Mouse (Mus musculus) embryonic facial prominence, embryonic 12.5 days (tissue): ENCODE results near the gene Slamf8. TPM values are rescaled to one million over a fixed set of nuclear protein-coding genes. Genes with fewer than 3 reads are reported as not detected.

Source experiments
- ATAC-seq: fragments of 200-750 bp; cut with Nextera tagmentation; 2 replicates; pipeline ENCODE4 v1.8.0; 2017; ENCODE audit not compliant: insufficient number of reproducible peaks, insufficient read depth, low FRiP score, low TSS enrichment
- H3K27ac ChIP-seq: fragments of 300-500 bp; sonication (generic); 2 replicates; pipeline ENCODE4 v1.5.1; 2016; ENCODE audit warnings: mild to moderate bottlenecking
- H3K27me3 ChIP-seq: fragments of 300-500 bp; sonication (generic); 2 replicates; pipeline ENCODE4 v1.6.1; 2016; ENCODE audit warnings: mild to moderate bottlenecking, moderate library complexity
- H3K36me3 ChIP-seq: fragments of 300-500 bp; sonication (generic); 2 replicates; pipeline ENCODE4 v1.6.1; 2016; ENCODE audit warnings: mild to moderate bottlenecking
- H3K4me1 ChIP-seq: fragments of 300-500 bp; sonication (generic); 2 replicates; pipeline ENCODE4 v1.6.1; 2016
- H3K4me2 ChIP-seq: fragments of 300-500 bp; sonication (generic); replicated peaks from 2 replicates; pipeline ENCODE4 v1.6.1; 2016; ENCODE audit warnings: mild to moderate bottlenecking, moderate library complexity
- H3K4me3 ChIP-seq: fragments of 300-500 bp; sonication (generic); 2 replicates; pipeline ENCODE4 v1.5.1; 2016; ENCODE audit warnings: mild to moderate bottlenecking
- H3K9ac ChIP-seq: fragments of 300-500 bp; sonication (generic); 2 replicates; pipeline ENCODE4 v1.6.1; 2016; ENCODE audit warnings: mild to moderate bottlenecking, moderate library complexity
- H3K9me3 ChIP-seq: fragments of 300-500 bp; sonication (generic); 2 replicates; pipeline ENCODE4 v1.6.1; 2016; ENCODE audit warnings: mild to moderate bottlenecking, moderate library complexity
- WGBS: fragments of 180-500 bp; shearing (Covaris S2); methylation state at CpG from one replicate; pipeline ENCODE4 v1.1.7; 2016; 5-methylcytosine and 5-hydroxymethylcytosine counted together
- polyA plus RNA-seq: library from polyadenylated mRNA; unstranded; fragments of >200 nt; fragmentation: Nextera tagmentation; extraction: Ambion mirVana; gene quantifications from 2 replicates; pipeline ENCODE4 v1.2.1, GENCODE M21; 2016

Slamf8 gene
- polyA plus RNA-seq: not detected in 2 replicates

DNA sequence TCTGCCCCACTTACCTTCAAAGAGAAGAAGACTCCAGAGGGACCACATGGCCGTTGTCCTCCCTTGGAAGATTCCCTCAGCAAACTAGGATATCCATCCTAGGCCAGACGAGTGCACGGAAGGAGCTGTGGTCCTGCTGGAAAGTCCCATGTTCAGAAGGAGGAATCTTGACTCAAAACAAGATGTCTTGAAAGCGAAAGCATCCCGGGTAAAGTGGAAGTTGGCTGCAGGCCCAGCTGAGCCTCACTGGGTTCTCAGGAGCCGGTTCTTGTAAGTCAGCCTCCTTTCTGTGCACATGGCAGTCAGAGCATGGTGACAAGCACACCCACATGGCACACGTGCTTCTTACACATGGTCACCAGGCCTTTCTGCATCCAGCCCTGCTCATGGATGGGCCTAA is at the start of gene Slamf8:
Gene Slamf8 (minus strand): TSS at position 184 of the 400 bp plus-strand sequence.
- no peak within 1 kb of the TSS for H3K4me3 ChIP-seq
- H3K4me1 ChIP-seq: no peaks in the 10 kb centered on the region; the same call in 1 of the 2 replicates
- no peak within 1 kb of the TSS for H3K4me2 ChIP-seq
- no peaks in the 10 kb centered on the region for H3K36me3 ChIP-seq
- no peak within 1 kb of the TSS for H3K27ac ChIP-seq
- H3K9me3 ChIP-seq: no peaks in the 10 kb centered on the region
- no peak within 1 kb of the TSS for H3K9ac ChIP-seq
- 88% methylated on average over 7 of the region's 7 CpGs for WGBS
- peaks cover 16% of the 10 kb centered on the region; the same call in 1 of the 2 replicates for H3K27me3 ChIP-seq
- ATAC-seq: no peak

DNA sequence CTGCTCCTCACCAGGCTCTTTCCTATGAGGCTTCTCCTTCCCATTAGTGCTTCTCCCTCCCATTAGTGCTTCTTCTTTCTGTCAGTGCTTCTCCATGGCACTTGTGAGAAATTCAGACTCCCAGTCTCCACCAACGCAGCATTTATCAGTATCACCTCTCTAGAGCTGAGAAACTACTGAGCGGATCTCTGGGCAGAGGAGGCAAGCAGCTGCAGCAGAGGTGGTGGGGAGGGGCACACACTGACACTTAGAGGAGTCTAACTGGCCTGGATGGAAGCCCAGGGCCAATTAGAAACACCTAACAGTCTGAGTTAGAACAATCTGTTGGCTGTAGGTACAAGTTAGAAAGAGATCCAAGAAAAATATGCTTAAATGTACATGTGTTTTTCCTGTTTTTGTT is 48.4 kb upstream of the Slamf8 start:
- 70% methylated on average over 2 of the region's 2 CpGs for WGBS
- Histone ChIP-seq H3K4me1 (no peaks in the 10 kb centered on the region), H3K9me3 (no peaks in the 10 kb centered on the region), H3K36me3 (no peaks in the 10 kb centered on the region), H3K27me3 (no peaks in the 10 kb centered on the region), H3K4me2 (no peak overlapping the region), H3K27ac (no peak overlapping the region), H3K9ac (no peak overlapping the region), H3K4me3 (no peak overlapping the region)
- ATAC-seq: no peak

DNA sequence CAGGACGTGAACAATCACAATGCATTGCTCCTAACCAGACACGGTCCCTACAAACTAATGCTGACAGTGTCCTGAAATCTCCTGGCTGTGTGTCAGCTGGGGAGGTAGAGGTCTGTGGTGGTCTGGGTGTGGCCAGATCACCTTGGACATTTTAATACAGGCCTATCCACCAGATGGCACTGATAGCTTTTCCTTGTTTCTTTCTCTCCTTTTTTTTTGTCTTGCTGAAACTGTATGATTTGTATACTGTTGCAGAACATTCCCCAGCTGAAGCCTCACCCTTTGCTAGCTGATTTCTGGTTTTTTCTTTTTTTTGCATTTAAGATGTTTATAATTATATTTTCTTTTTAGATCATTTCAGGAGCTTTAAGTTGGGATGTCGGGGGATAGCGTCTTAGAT is 47.4 kb upstream of the Slamf8 start:
- 69% methylated on average over 4 of the region's 4 CpGs for WGBS
- no peak for ATAC-seq
- Histone ChIP-seq H3K27me3 (no peaks in the 10 kb centered on the region), H3K9me3 (no peaks in the 10 kb centered on the region), H3K4me1 (no peaks in the 10 kb centered on the region), H3K9ac (no peak overlapping the region), H3K4me3 (no peak overlapping the region), H3K27ac (no peak overlapping the region), H3K36me3 (no peaks in the 10 kb centered on the region), H3K4me2 (no peak overlapping the region)

DNA sequence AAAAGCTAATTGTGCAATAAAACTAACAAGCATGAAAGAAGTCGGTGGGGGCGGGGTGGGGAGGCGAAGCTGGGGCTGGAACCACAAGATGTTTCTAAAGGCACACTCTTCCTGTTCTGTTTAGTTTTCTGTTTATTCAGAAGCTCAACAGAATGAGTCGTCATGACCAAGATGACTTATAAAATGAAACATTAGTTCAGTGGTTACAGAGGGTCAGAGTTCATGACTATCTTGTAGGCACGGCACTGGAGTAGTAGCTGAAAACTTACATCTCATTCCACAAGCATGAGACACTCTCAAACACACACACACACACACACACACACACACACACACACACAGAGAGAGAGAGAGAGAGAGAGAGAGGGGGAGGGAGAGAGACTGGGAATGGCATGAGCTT is 45.9 kb upstream of the Slamf8 start:
- Histone ChIP-seq H3K4me2 (no peak overlapping the region), H3K27ac (no peak overlapping the region), H3K4me3 (no peak overlapping the region), H3K9ac (no peak overlapping the region), H3K9me3 (no peaks in the 10 kb centered on the region), H3K27me3 (no peaks in the 10 kb centered on the region), H3K4me1 (no peaks in the 10 kb centered on the region), H3K36me3 (no peaks in the 10 kb centered on the region)
- 88% methylated on average over 5 of the region's 5 CpGs for WGBS
- ATAC-seq: no peak

DNA sequence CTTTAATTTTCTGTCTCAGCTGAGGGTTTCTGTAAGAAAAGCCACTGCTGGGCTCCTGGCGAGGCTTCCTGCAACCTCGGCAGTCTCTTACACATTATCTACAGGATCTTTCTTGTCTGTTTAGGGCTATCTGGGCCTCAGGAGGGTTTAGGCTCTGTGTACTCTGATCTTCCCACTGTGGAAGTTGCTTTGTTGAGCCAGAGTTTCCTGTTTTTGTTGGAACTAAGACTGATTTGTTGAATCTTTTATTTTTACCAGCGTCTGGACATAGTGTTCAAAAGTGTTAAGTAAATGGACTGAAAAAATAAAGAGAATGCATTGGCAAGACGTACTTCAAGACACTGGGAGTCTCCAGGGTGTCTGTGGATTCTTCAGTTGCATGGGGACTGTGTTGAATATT is 44.9 kb upstream of the Slamf8 start:
- Histone ChIP-seq H3K9me3 (no peaks in the 10 kb centered on the region), H3K36me3 (no peaks in the 10 kb centered on the region), H3K9ac (no peak overlapping the region), H3K27me3 (no peaks in the 10 kb centered on the region), H3K4me3 (no peak overlapping the region), H3K4me1 (no peaks in the 10 kb centered on the region), H3K4me2 (no peak overlapping the region), H3K27ac (no peak overlapping the region)
- 61% methylated on average over 4 of the region's 4 CpGs for whole genome bisulfite sequencing
- no peak for ATAC-seq

DNA sequence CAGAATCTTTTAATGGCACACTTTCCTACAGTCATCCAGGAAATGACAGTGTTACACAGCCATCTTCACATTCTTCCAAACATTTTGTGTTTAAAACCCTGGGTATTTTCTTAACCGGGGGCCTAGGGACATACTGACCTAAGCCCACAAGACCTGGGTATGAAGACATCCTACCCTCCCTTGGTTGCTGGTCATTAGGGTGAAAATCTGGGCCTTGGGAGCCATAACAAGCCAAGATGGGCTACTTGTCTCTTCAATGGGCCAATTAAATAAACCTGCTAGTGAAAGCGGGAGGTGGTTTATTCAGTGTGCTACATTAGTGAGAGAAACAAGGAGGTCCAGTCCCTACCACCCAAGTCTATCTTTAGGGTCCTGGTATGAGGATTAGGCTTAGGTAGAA is 43.8 kb upstream of the Slamf8 start:
- WGBS: 86% methylated on average over 2 of the region's 2 CpGs
- Histone ChIP-seq H3K4me3 (no peak overlapping the region), H3K9ac (no peak overlapping the region), H3K4me1 (peaks cover 9% of the 10 kb centered on the region), H3K36me3 (no peaks in the 10 kb centered on the region), H3K27me3 (no peaks in the 10 kb centered on the region), H3K4me2 (no peak overlapping the region), H3K27ac (no peak overlapping the region), H3K9me3 (no peaks in the 10 kb centered on the region)
- ATAC-seq: no peak

DNA sequence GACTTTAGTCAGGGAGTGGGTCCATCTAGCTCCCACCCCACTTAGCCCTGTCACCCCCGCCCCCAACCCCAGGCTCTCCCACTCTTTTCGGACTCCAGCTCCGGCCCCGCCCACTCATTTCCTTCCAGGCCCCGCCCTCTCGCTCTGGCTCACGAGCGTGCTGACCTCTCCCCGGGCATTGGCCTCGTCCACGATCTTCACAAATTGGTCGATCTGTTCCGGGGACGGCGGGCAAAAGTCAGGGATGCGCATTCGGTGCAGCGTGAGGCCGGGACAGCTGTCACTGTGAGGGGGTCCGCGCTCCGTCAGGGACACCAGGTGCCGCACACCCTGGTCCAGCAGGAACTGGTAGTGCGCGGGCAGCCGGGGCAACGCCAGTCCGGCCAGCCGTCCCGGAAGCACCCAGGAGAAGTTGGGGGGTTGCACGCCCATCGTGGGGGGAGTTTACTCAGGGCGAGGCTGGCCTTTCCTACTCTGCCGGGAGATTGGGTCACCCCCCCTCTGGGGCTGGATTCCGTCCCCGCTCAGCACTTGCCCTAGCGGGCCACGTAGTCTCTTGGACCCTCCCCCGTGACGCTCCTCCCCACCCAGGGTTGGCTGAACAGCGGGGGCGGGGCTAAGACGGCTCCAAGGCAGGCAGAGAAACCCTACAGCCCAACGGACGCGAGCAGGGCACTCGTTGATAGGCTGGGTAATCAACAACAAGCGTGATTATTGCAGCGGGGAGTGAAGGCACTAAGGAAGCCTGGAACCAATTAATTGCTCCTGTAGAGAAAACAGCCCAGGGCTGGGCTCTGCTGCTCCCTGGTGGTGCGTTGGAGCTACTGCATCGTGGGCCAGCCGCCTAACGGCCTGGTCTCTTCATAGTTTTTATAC is 42.3 kb upstream of the Slamf8 start, which contains the start of gene Dusp23:
Gene Dusp23 (minus strand): TSS at position 512 of the 876 bp plus-strand sequence.
- Histone ChIP-seq H3K27ac (peak within 1 kb of the TSS; percentile 75), H3K4me3 (peak within 1 kb of the TSS; percentile 71), H3K4me2 (peak within 1 kb of the TSS; percentile 74), H3K36me3 (no peaks in the 10 kb centered on the region), H3K4me1 (peaks cover 9% of the 10 kb centered on the region), H3K9ac (peak within 1 kb of the TSS; percentile 61), H3K9me3 (no peaks in the 10 kb centered on the region), H3K27me3 (no peaks in the 10 kb centered on the region)
- peak; percentile 98 for ATAC-seq
- under 1% methylated on average over 53 of the region's 53 CpGs for WGBS

DNA sequence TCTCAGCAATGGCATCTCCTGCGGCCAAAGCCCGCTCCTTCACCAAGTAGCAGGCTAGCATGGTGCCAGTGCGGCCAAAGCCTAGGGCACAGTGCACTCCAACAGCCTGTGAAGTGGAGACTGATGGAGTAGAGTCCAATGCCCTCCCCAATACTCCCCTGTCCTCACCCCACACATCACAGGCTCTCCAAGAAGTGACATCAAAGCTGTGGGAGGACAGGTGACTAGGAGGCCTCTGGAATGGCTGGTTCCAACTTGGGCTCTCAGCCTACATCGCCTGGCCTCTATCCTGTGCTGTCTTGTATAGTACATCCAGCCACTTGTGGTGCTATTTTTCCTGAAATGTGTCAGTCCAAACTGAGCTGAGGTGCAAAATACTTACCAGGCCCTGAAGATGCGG is 41.4 kb upstream of the Slamf8 start:
- Histone ChIP-seq H3K27me3 (no peaks in the 10 kb centered on the region), H3K4me1 (peaks cover 9% of the 10 kb centered on the region), H3K4me3 (no peak overlapping the region), H3K9ac (no peak overlapping the region), H3K4me2 (no peak overlapping the region), H3K27ac (no peak overlapping the region), H3K36me3 (no peaks in the 10 kb centered on the region), H3K9me3 (no peaks in the 10 kb centered on the region)
- 89% methylated on average over 5 of the region's 5 CpGs for WGBS
- no peak for ATAC-seq

DNA sequence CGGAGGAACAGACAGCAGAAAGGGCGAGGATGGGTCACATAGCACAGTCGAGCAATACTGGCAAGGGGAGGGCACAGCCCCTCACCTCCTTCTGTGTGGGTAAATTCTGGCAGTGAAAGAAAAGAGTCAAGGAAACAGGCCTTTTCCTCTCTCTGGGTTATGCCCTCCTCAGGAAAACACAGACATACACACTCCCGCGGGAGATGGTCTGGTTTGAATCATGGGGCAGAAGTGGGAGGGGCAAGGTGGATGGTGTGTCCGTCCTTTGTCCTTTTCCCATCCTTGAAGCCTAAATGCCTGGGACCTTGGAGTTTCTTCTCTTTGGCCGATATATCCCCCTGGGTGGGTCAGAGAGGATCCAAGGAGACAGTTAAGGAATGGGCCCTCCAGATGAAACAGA is 39.5 kb upstream of the Slamf8 start:
- no peak for ATAC-seq
- peaks cover 9% of the 10 kb centered on the region for H3K4me1 ChIP-seq
- no peak overlapping the region for H3K4me2 ChIP-seq
- no peak overlapping the region for H3K9ac ChIP-seq
- no peaks in the 10 kb centered on the region for H3K27me3 ChIP-seq
- no peaks in the 10 kb centered on the region for H3K36me3 ChIP-seq
- no peak overlapping the region for H3K4me3 ChIP-seq
- H3K27ac ChIP-seq: no peak overlapping the region
- 23% methylated on average over 7 of the region's 7 CpGs for WGBS
- no peaks in the 10 kb centered on the region for H3K9me3 ChIP-seq

DNA sequence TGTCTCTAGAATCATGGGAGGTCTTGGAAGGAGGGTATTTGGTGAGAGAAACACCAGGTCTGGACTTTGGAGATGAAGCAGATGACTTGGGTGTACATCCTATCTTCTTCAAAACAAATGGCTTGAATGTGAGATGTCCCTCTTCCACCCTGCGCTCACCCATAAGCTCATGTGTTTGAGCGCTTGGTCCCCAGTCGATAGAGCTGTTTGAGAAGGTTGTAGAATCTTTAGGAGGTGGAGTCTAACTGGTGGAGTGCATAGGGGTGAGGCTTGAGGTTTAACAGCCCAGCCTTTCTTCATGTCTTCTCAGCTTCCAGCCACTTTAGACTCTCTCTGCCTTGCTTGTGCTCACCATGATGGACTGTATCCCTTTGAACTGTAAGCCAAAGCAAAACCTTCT is 35.9 kb upstream of the Slamf8 start:
- WGBS: 92% methylated on average over 3 of the region's 3 CpGs
- Histone ChIP-seq H3K27ac (no peak overlapping the region), H3K27me3 (no peaks in the 10 kb centered on the region), H3K4me2 (no peak overlapping the region), H3K9ac (no peak overlapping the region), H3K36me3 (no peaks in the 10 kb centered on the region), H3K9me3 (no peaks in the 10 kb centered on the region), H3K4me3 (no peak overlapping the region), H3K4me1 (peaks cover 9% of the 10 kb centered on the region)
- ATAC-seq: no peak

DNA sequence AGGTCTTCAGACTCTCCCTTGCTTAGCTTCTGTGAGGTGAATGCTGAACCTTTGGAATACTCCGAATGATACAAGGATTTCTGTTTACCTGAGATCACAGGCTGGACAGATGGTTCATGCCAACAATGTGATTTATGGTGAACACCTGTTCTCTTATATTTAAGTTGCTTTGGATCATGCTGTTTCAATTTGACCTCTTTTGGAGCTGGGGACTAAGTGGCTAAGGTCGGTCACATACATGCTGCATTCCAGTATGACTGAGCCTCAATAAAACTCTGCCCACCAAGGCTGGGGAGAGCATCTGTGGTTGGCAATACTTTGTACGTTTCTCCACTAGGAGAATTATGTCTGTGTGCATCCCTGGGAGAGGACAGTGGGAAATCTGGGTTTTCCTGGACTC is 33.7 kb upstream of the Slamf8 start:
- no peak overlapping the region for H3K4me3 ChIP-seq
- no peaks in the 10 kb centered on the region for H3K36me3 ChIP-seq
- WGBS: 76% methylated on average over 3 of the region's 3 CpGs
- ATAC-seq: no peak
- H3K9ac ChIP-seq: no peak overlapping the region
- H3K4me1 ChIP-seq: no peaks in the 10 kb centered on the region
- H3K4me2 ChIP-seq: no peak overlapping the region
- no peak overlapping the region for H3K27ac ChIP-seq
- no peaks in the 10 kb centered on the region for H3K27me3 ChIP-seq
- no peaks in the 10 kb centered on the region for H3K9me3 ChIP-seq

DNA sequence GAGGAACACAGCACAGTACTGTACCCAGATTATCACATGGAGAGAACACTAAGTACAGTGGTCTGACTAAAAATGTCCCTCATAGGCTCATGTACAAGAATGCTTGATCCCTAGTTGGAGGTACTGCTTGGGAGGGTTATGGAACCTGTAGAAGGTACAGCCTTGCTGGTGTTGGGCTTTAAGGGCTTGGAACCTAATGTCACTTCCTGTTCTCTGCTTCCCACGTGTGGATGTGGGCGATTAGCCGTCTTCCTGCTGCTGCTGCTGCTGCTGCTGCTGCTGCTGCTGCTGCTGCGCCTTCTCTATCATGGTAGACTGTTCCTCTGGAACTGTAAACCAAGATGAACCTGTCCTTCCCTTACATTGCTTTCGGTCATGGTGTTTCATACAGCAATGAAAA is 33.2 kb upstream of the Slamf8 start:
- H3K27ac ChIP-seq: no peak overlapping the region
- H3K27me3 ChIP-seq: no peaks in the 10 kb centered on the region
- no peaks in the 10 kb centered on the region for H3K4me1 ChIP-seq
- 62% methylated on average over 5 of the region's 5 CpGs for WGBS
- no peaks in the 10 kb centered on the region for H3K9me3 ChIP-seq
- H3K4me3 ChIP-seq: no peak overlapping the region
- no peak overlapping the region for H3K9ac ChIP-seq
- H3K36me3 ChIP-seq: no peaks in the 10 kb centered on the region
- no peak for ATAC-seq
- H3K4me2 ChIP-seq: no peak overlapping the region
